Mouse (Mus musculus) neural tube, embryonic 14.5 days (tissue): ENCODE data around the gene Olfr1261. TPM values are rescaled to one million over a fixed set of nuclear protein-coding genes. Genes with fewer than 3 reads are reported as not detected.

Source experiments
- polyA plus RNA-seq: library from polyadenylated mRNA; unstranded; fragments of >200 nt; fragmentation: Nextera tagmentation; extraction: Ambion mirVana; gene quantifications from 2 replicates; pipeline ENCODE4 v1.2.1, GENCODE M21; 2014

The Olfr1261 gene
- polyA plus RNA-seq, 1 experiment from 2014 or later: not detected

Other genes with a start within 250 kb of the Olfr1261 start
- gene Olfr1253, start 234.1 kb upstream of the Olfr1261 start, polyA plus RNA-seq: not detected in 2 replicates
- not detected in 2 replicates for gene Olfr1254, start 197.6 kb upstream of the Olfr1261 start, polyA plus RNA-seq
- gene Olfr1255, start 179.2 kb upstream of the Olfr1261 start, polyA plus RNA-seq: not detected in 2 replicates
- gene Olfr1256, start 149.7 kb upstream of the Olfr1261 start, polyA plus RNA-seq: not detected in 2 replicates
- gene Olfr48, start 143.0 kb upstream of the Olfr1261 start, polyA plus RNA-seq: not detected in 2 replicates
- not detected in 2 replicates for gene Olfr1257, start 112.8 kb upstream of the Olfr1261 start, polyA plus RNA-seq
- gene Olfr1258, start 63.9 kb upstream of the Olfr1261 start, polyA plus RNA-seq: not detected in 2 replicates
- gene Olfr1259, start 42.6 kb upstream of the Olfr1261 start, polyA plus RNA-seq: not detected in 2 replicates
- gene Olfr1260, start 16.9 kb upstream of the Olfr1261 start, polyA plus RNA-seq: 0.47 TPM in 1 of 2 replicates, not detected in the other
- gene Olfr1262, start 8.9 kb downstream of the Olfr1261 start, polyA plus RNA-seq: not detected in 2 replicates
- not detected in 2 replicates for gene Olfr1263, start 20.9 kb downstream of the Olfr1261 start, polyA plus RNA-seq
- not detected in 2 replicates for gene Olfr1264, start 34.4 kb downstream of the Olfr1261 start, polyA plus RNA-seq
- gene Olfr1265, start 44.1 kb downstream of the Olfr1261 start, polyA plus RNA-seq: not detected in 2 replicates
- not detected in 2 replicates for gene Olfr140, start 72.4 kb downstream of the Olfr1261 start, polyA plus RNA-seq
- gene Olfr1269, start 130.2 kb downstream of the Olfr1261 start, polyA plus RNA-seq: not detected in 2 replicates
- not detected in 2 replicates for gene Olfr32, start 151.1 kb downstream of the Olfr1261 start, polyA plus RNA-seq
- gene Olfr1270, start 161.9 kb downstream of the Olfr1261 start, polyA plus RNA-seq: not detected in 2 replicates
- gene Olfr1506, start 233.3 kb downstream of the Olfr1261 start, polyA plus RNA-seq: not detected in 2 replicates